Mouse (Mus musculus) c-Kit-positive CD71-negative TER-119-negative erythroid progenitor cells, embryonic 14.5 days (primary cell): ENCODE data around the gene Lhfp.
"Not testable (repeated sequence)": the region's sequence is repeated elsewhere in the genome, so short reads cannot be mapped to it uniquely, and the experiment has no call there.

Experiments
- DNase-seq: peaks from one replicate; pipeline ENCODE4 v3.0.0-alpha.2; 2013; ENCODE audit warnings: low read depth

The Lhfp gene

DNA sequence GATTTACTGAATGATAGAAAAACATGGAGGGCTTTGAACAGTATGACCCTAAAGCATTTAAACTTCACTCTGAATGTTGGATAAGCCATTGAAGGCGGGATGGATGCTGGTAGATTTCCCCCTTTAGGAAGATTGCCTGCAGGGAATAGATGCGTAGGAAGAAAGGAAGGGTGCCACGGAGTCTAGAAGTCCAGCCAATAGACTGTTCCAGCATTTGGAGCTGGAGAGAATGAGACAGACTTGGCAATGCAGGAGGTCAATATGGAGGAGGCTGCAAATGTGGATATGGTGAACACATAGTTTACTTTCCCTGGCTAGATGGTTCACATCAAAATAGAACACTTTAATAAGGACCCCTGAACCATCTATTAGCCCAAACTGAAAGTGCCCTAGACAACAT, 58.9 kb downstream of the Lhfp start:
- no peak for DNase-seq

DNA sequence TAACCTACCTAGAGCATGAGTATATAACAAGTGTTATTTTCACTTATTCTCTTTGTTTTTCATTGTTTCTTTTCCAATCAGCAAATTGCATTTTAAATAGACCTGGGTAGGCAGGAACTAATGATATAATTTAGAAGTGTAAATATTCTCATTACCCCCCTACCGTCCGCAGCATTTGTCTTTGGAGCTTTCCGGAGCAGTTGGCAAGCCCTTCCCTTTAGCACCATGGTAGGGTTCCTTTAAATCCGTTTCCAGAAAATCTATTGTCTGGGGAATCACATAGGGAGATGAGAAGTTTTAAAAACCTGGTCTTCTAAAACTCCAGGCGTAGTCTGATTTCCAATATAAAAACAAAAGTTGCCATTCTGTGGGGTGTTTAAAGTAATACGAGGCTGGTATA, 59.5 kb downstream of the Lhfp start:
- no peak for DNase-seq

DNA sequence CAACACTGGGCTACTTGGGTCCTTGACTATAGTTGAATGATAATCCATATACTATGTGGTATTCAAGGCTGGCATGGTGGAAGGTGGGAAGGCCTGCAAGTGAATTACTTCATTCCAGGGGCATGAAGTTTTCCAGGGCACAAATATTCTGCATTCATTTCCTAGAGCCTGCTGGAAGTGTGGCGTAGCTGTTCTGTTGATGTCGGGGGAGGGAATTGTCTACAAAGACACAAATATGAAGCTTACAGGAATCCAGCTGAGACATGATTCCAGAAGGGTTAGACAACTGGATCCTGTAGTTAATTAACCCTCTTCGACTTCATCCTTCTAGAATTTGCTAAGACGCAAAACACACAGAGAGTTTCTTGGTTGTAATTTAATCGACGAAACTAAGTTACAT, 60.4 kb downstream of the Lhfp start:
- DNase-seq = no peak

DNA sequence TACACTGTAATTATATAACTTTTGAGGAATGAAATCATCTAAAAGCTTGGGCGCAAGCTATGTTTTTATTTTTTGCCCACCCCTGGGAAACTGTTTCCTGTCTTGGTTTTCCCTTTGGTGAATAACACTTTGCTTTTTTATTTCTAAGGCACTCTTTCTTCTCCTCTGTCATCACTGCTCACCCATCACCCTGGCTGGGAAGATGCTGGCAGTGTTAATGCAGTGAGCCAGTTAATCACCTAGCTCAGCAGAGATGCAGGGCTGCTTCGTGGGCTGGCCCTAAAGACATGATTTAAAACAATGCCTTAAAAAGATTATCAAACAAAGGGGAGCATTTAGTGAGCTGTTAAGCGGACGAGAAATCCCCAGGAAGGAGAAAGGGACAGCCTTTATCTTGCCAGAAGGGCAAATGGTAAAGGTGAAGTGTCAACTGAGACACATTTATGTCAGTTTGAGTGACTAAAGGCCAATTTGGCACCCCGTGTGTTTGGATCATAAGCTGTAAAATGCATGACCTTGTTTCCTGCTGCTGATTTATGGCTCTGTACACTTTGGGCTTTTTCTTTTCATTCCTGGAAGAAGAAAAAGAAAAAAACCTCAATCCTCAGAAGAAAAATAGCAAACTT, 60.9 kb downstream of the Lhfp start:
- DNase-seq = no peak

DNA sequence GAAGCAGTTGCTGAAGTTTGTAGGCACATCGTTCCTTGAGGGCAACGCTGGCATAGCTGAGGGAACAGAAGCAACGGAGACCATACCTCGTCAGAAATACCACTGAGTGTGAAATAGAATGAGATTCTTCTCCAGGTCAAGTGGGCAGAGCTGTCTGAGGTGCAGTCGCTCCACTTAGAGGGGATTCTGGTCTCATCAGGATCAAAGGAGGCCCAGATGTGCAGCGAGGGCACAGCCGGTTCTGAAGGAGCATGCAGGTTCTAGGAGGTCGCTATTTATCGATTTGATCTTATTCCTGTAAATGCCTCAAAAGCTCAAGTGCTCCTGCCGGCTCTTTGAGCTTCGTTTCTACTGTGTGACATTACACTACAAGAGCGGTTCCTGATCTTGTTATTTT, 61.4 kb downstream of the Lhfp start:
- no peak for DNase-seq

DNA sequence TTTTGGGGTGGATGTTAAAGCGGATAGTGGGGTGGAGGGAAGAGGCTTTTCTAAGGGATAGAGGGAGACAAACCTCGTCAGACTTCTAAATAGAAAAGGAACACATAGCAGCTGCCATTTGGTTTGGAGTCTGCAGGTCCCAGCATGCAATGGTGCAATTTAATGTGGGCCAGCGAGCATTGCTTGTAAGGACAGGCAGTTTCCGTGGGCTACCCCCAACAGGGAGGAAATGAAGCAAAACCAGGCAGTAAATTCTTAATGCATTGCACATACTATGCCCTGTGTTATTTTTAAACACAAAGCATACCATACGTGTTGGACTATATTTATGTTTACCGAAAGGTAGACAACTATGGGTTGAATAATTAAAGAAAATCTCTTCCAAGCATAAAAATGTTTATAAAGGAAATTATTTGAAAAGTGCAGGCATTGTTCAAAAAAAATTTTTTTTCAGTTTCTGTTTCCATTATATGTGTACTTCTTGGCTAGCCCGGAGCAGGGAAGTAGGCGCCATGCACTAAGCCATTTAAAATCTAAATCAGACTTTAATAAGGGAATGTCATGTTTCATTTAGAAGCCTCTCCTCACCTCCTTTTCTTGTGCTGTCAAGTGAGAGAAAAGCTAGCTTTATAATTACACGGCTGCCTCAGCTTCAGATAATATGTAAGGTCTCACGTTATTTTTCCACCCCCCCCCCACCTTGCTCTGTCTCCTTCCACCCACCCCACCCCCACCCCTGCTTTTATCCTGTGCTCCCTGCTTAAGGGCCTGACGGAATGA, 67.5 kb downstream of the Lhfp start:
- DNase-seq = no peak

DNA sequence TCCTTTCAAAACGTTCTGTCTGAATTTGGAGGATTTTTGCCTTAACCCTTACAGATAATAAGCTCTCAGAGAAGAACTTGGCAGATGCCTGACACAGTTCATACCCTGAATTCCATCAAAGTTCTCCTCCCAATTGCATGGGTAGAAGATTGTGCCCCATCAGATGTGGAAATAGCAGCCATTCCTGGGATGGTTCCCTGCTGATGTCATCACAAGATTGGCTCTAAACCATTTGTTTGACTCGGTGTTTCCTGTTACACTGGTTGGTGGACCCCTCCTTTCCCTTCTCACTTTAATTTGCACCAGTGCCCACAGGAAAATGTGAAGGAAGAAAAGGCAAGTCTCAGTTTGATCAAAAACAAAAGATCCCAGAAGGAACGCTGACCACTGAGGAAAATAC, 68.6 kb downstream of the Lhfp start:
- DNase-seq = no peak

DNA sequence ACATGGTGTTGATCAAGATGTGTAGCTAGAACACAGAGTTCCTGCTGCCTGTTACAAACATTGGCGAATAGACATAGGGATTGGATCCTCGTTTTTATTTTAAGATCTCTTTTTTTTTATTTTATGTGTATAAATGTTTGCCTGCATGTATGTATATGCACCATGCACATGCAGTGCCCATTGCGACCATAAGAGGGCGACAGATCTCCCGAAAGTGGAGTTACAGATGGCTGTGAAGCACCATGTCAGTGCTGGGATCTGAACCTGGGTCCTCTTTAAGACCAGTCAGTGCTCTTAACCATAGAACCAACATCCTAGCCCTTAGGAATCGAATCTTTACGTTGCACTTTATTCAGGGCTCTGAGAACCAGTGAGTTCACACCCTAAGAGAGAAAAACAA, 70.7 kb downstream of the Lhfp start:
- DNase-seq = no peak

DNA sequence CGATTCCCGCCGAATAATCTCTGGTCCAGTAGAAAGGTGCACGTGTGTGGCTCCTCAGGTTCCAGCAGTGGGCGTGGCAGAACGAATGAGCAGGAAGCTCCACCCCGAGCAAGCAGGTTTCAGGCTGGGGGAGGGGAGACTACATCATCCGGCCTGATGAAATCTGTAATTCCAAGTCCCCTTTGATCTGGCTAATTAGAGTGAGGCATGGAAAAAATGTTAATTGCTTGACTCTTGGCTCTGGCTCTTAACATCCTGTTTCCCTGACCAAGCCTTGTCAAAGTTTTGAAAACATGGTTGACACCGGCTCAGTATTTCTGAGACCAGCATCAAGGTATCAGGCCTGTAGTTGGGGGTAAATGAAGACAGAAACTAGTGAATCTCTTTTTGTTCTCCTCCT, 77.4 kb downstream of the Lhfp start:
- DNase-seq = not testable (repeated sequence)

DNA sequence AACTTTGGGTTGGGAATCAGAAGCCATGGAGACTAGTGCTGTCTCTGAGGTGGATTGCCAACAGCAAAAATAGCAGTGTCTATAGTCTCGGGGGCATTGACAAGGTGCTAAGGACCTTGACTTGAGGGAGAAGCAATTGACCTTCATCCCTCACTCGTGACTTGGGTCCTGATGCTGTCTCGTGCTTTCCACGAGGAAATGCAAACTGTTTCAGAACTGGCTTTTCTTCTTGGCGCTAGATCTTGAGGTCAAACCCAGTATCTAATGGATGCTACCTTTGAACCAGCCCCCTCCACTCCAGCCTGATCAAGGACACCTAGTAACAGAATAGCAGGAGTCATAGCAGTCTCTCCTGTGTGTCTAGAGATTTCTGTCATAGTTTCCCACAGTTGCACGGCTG, 78.7 kb downstream of the Lhfp start:
- DNase-seq = no peak

DNA sequence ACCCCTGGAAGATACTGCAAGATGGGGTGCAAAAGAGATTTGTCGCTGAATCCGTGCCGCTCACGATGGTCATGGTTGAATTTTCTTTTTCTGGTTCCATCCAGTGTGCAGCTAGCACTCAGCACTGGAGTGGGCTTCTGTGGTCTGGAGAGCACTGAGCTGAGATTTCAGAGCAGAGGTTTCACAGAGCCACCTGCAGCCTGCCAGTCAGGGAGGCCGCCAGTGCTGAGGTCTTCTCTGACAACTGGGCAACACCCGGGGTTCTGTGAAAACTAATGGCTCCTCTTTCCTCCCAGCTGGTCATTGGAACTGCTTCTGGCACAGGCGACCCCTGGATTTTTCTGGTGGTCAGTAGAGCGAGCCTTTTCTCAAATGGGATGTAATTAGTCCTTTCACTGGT, 84.2 kb downstream of the Lhfp start:
- DNase-seq = no peak

DNA sequence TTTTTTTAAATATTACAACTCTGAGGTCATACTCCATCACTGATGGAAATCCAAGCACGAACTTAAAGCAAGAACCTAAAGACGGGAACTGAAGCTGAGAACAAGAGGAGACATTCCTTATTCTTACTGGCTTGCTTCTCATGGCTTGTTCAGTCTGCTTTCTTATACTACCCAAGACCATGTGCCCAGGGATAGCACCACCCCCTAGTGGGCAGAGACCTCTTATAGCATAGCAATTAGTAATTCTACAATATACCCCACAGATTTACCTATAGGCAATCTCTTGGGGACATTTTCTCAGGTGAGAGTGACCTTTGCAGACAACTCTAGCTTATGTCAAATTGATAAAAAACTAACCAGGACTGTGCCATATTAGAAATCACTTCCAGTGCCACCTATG, 97.5 kb downstream of the Lhfp start:
- no peak for DNase-seq

DNA sequence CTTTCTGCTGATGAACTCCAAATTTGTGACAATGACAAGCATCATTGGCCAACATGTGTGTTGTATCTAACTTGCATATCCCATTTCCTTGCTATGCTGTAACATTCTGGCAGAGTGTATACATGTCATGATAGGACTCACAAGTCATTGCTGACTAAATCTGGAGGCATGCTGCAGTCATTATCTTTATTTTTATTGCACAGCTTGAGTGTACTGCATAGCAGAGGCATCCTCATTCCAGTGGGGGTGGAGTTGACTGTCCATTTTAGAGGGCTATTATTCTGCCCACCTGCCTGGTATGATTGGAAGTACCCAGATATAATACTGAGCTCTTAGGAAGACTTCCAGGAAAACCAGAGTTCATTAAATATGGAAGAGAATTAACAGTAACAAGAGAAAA, 97.9 kb downstream of the Lhfp start:
- DNase-seq = no peak

DNA sequence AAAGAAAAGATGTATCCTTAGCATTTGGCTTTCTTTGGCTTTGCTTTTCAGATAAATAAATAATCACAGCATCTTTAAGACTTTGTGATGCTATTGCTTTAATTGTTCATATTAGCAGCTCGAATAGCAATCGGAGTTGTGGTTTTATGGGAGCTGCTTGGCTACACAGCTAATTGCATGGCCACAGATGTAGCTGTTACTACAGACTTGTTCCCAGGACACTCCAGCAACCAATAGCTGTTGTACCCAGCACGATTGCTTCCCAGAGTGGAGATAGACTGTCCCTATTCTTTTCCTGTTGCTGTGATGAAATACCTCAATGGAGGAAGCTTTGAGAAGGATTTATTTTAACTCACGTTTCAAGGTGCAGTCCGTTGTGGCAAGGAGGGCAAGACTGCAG, 98.3 kb downstream of the Lhfp start:
- DNase-seq = no peak

DNA sequence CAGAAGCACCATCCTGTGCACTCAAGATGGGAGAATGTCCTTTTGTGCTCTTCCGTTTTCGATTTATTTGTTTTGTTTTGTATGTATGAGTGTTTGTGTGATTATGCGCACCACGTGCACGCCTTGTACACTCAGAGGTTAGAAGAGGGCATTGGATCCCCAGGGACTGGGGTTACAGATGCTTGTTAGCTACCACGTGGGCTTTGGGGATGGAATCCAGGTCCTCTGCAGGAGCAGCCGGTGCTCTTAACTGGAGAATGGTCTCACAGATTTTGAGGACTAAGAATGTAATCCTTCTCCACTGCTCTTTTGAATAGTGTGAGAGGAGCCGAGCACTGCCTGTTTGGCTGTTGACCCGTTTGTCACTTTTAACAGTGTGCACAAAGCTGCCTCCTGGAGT, 101.2 kb downstream of the Lhfp start:
- DNase-seq = no peak

DNA sequence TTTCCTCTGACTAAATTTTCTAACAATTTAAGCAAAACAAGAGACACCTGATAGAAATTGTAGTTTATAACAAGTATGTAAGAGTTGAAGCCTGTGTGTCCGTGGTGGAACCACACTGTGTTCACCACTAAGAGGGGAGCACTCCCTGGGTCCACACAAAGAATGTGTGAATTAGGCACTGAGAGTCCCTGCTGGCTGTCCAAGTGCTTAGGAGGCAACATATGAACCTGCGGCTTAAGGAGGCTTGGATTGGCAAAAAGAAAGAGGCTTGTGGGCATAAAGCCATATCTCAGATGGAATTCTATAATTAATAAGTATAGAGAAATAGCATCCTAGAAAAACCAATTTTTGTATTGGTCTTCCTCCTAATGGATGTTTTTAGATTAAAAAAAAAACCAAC, 104.2 kb downstream of the Lhfp start:
- no peak for DNase-seq

DNA sequence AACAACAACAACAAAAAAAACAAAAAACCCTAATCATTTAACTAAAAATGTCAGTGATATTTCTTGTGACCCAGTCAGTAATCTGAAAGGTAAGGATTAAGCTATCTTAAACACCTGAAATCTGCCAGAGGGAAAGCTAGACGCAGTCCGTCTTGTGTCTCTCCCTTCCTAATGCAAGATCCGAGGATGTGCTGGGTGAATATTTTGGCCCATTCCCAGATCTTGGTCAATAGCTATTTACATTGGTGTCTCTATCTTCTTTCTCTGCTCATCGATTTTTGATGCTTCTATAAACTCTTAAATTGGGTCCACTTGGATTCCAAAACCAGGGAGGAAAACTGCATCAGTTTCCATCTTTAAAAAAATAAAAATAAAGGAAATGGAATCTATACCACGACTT, 104.6 kb downstream of the Lhfp start:
- DNase-seq = no peak

DNA sequence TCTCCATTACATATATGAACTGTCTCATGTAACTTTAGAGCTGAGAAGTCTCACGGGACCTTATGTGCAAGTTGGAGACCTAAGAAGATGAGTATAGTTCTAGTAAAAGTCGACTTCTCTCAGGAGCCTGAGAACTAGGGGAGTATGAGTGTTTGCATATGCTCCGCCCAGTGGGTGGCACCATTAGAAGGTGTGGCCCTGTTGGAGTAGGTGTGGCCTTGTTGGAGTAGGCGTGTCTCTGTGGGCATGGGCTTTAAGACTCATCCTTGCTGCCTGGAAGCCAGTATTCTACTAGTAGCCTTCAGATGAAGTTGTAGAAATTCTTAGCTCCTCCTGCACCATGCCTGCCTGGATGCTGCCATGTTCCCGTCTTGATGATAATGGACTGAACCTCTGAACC, 105.7 kb downstream of the Lhfp start:
- DNase-seq = no peak

DNA sequence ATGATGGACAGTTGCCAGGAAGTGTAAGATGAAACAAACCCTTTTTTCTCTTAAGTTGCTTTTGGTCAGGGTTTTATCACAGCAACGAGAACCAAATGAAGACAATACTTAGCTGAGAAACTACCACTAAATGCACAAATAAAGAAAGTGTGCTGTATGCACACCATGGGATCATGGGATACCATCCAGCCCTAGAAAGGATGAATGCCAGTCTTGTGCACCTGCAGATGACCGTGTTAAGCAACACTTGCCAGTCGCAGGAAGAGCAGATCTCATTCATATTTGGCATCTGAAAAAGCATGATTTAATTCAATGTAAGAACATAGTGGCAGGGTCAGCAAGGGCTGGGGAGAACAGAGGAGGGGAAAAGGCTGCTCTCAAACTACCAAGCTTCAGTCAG, 107.4 kb downstream of the Lhfp start:
- DNase-seq = no peak

DNA sequence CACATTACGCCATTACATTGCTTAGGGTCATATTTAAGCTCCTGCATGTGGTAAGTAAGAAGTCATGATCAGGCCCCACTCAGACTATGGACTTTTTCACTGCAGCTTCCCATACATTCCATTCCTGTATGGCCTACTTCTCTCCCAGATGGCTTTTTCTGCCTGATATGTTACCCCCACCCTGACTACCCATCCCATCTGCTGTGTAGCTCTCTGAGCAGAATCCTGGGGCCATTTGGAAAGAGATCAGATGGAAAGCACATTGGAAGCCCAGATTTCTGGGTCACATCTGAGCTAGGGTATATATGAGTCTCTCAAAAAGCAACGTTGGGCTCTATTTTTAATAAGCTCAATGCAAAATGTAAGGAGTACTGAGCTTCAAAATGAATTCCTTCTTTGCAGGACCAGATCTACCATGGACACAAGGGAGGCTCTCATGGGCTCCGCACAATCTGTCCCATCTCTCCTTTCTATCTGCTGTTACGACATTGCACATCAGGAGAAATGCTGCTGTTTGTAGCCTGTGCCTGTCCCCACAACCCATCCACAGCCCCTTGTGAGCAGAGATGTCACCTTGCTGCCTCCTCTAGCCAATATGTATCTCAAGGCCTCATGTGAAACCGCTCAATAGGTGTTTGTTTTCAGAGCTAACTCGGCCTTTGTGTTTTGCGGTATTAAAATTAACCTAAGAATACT, 108.4 kb downstream of the Lhfp start:
- no peak for DNase-seq

DNA sequence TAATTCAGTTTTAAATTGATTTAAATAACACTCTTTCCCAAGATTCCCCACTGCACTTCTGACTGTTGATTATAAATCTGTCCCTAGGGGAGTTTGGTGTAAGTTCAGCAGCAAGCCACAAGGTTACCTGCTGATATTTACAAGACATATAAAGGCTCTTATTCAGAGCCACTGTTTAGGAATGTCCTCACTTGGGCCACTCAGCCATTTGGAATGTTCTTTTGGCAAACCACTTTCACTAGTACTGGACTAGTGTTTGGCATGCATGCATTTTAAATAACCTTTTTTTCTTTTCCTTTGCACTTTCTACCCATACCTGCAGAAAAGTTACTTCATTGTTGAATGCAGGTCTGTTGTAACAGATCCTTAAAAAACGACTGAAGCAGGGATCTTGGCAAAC, 109.8 kb downstream of the Lhfp start:
- no peak for DNase-seq

DNA sequence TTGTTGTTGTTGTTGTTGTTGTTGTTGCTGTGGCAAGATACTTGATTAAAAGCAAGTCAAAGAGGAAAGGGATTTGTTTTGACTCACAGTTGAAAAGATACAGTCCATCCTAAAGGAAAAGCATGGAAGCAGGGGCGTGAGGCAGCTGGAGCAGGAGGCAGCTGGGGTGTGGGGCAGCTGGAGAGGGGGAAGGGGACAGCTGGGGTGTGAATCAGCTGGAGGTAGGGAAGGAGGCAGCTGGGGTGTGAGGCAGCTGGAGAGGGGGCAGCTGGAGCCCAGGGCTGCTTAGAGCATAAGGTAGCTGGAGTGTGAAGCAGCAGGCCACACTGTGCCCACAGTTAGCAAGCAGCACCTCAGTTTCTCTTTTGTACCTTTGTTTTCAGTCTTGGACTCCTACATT, 110.3 kb downstream of the Lhfp start:
- no peak for DNase-seq

DNA sequence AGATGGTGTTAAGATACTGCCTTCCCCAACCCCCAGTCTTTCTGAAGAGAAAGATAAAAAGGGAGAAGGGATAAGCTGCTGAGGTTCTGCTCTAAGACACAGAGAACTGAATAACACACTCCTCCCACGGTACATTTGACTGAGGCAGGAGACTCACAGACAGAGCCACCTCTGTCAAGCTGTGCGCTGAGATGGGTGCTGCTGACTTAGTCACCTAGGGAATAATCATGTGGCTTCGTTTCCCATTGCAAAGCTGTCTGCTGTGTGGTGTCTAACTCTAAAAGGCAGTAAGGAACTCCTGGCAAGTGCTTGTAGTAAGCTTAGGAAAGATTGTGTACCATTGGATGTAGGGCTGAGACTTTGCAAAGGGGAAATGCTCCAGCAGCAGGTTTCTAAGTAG, 120.6 kb downstream of the Lhfp start:
- DNase-seq = no peak

DNA sequence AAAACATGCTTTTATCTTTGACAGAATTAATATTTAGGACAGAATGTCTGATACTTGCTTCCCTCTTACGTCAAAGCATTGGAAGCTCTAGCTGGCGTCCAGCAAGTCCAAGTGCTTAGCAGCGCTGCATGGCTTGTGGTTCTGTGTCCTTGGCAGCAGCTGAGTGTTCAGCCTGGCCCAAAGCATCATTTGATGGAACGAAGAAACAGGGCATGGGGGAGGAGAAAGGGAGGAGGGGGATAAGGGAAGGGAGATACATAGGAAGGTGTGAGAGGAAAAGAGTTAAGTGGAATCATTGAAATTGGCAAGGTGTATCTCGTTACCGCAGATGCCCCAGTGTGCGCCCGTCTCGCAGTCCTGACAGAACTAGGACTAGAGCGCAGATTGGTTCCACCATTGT, 124.0 kb downstream of the Lhfp start:
- DNase-seq = no peak
